Mouse (Mus musculus) embryonic stem cell, embryonic (primary cell): ENCODE measurements around the gene Tmem19.

ENCODE experiments used
- CTCF ChIA-PET, 4 experiments: fragments of 300-600 bp in 2 of 4; fragments of 350-600 bp in 2 of 4; sonication (Branson Sonifier 250); formaldehyde crosslinking; loops; one replicate each; lab custom pipeline; 2022; ENCODE audit warnings: inconsistent platforms in 2 of 4; lab: Charles Lee
- POLR2A ChIA-PET, 4 experiments: fragments of 300-600 bp in 2 of 4; fragments of 350-600 bp in 2 of 4; sonication (Branson Sonifier 250); formaldehyde crosslinking; loops; one replicate each; lab custom pipeline; 2022; ENCODE audit warnings: antibody characterized with exemption in 4 of 4, inconsistent platforms in 1 of 4; lab: Charles Lee

Gene Tmem19

DNA sequence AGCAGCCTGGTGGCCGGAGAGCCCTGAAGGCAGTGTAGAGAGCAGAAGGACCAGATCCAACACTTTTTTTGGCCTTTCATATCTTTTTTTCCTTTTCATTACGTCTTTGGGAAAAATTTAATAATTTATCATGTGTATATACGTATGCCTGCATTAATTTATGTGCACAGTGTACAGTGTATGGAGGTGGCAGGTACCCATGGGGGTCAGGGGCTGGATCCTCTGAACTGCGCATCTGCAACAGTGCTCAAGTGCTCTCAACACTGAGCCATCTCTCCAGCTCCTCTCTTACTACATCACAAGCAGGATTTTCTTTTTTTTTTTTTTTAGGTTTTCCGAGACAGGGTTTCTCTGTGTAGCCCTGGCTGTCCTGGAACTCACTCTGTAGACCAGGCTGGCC lies 64.7 kb downstream of the Tmem19 start:
- ChIA-PET POLR2A (interaction anchor here in 3 of 4 experiments (0.6 to 2.3 kb wide), 6 partner anchors 14 to 676 kb away, joined by 3 to 8 read pairs (median 5); partner anchors contain the start of gene Rab21 (in 1 of the 3)), CTCF (interaction anchor here in 1 of 4 experiments (0.7 kb wide), 1 partner anchor 26 kb away, joined by 3 read pairs; no protein-coding TSS in a partner anchor)

GRCm38 (mm10) chr10:115296401-115296935 lies 65.8 kb downstream of the Tmem19 start:
- CTCF ChIA-PET, result interaction anchor here in 2 of 4 experiments (0.5 to 1.0 kb wide), 4 partner anchors 52 to 1257 kb away, joined by 3 to 5 read pairs (median 3); partner anchors contain the start of gene Tph2 (in 1 of the 2)
- POLR2A ChIA-PET, result interaction anchor here in 1 of 4 experiments (0.9 to 1.9 kb wide), 2 partner anchors 49 to 89 kb away, joined by 4 to 5 read pairs; no protein-coding TSS in a partner anchor

DNA sequence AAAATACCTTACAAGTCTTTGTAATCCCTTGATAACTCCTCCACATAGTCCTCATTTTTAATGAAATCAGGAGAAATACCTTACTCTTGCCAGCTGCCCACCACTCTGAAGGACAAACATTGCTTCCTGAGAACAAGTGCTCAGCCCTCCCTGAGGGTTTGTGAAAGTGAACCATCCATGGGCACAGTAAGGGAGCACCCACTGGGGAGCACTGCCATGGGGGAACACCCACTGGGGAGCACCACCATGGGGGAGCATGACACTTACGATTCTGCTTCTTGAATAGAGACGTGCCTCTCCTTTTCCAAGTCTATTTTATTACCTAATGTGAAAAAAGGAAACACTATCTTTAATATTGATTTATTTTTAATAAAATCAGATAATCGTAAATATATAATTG lies 67.1 kb downstream of the Tmem19 start:
- ChIA-PET CTCF (interaction anchor here in 1 of 4 experiments (0.6 kb wide), 1 partner anchor 1703 kb away, joined by 3 read pairs; no protein-coding TSS in a partner anchor), POLR2A (interaction anchor here in 3 of 4 experiments (0.6 to 1.3 kb wide), 9 partner anchors 10 to 62 kb away, joined by 3 to 5 read pairs (median 4); no protein-coding TSS in a partner anchor)

- ChIA-PET CTCF (interaction anchor here in 1 of 4 experiments (0.6 kb wide), 1 partner anchor 1703 kb away, joined by 3 read pairs; no protein-coding TSS in a partner anchor), POLR2A (interaction anchor here in 3 of 4 experiments (0.6 to 1.3 kb wide), 10 partner anchors 10 to 67 kb away, joined by 3 to 5 read pairs (median 4); partner anchors contain the start of gene Tmem19 (in 1 of the 3))
These were observed 67.6 kb downstream of the Tmem19 start for GRCm38 (mm10) chr10:115294715-115295114.

- CTCF ChIA-PET, result no interaction called here
- POLR2A ChIA-PET, result interaction anchor here in 2 of 4 experiments (1.1 to 1.8 kb wide), 8 partner anchors 8 to 68 kb away, joined by 3 to 5 read pairs (median 4); partner anchors contain the start of gene Tmem19 (in 1 of the 2)
These were observed 68.4 kb downstream of the Tmem19 start for GRCm38 (mm10) chr10:115293946-115294345.

DNA sequence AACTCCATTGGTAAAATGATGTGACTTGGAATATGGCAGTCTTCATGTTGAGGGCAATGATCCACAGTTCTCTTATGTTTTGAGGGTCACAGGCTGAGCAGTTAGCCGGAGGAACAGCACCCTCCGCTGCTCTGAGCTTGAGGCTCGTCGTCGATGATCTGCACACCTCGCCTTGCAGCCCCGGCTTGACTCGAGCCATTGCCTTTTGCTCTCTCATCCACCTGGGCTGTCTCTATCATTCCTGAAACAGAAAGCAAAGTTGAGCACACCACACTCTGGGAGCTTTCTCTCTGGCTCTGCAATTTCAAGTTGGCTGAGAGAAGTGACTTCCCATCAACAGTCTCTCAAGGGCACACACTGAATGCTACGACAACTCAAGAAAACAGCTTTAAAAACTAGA lies 71.6 kb downstream of the Tmem19 start:
- CTCF ChIA-PET, result no interaction called here
- POLR2A ChIA-PET, result interaction anchor here in 1 of 4 experiments (0.9 to 2.7 kb wide), 2 partner anchors 10 kb away, joined by 3 to 11 read pairs; no protein-coding TSS in a partner anchor
